Mouse (Mus musculus): ENCODE results near the gene Tbc1d10c. TPM values are rescaled to one million over a fixed set of nuclear protein-coding genes. Genes with fewer than 3 reads are reported as not detected.
A peak's percentile ranks its signal among the peaks of the same experiment; 100 is the strongest.

The Tbc1d10c gene
- polyA plus RNA-seq, 1 experiment from 2014 or later = 0.43 TPM

- Histone ChIP-seq H3K9ac (ENCODE audit: low read length) (peak overlapping the region; percentile 67), H3K9me3 (ENCODE audit: control insufficient read depth, low read length) (no peaks in the 10 kb centered on the region), H3K4me1 (replicated peaks; ENCODE audit: control insufficient read depth, insufficient read depth, low read length) (peaks cover 6% of the 10 kb centered on the region), H3K36me3 (ENCODE audit: control insufficient read depth, insufficient read depth, low read length) (no peaks in the 10 kb centered on the region; the same call in 1 of the 2 replicates), H3K27me3 (ENCODE audit: control insufficient read depth, insufficient read depth, low read length) (no peaks in the 10 kb centered on the region), H3K27ac (ENCODE audit: low read depth, low read length) (peak overlapping the region; percentile 53; the same call in 1 of the 2 replicates), H3K4me2 (ENCODE audit: low read depth, low read length, severe bottlenecking) (peak overlapping the region; percentile 87), H3K4me3 (ENCODE audit: low read depth, low read length) (peak overlapping the region; percentile 69)
- ATAC-seq (replicated peaks; ENCODE audit: low FRiP score) = peak; percentile 29; the same call in 1 of the 2 replicates
- WGBS = 29% methylated on average over 4 of the region's 4 CpGs
- DNase-seq (ENCODE audit: low spot score) = no peak
Observed at GRCm38 (mm10) chr19:4163543-4163887, 27.6 kb downstream of the Tbc1d10c start.

DNA sequence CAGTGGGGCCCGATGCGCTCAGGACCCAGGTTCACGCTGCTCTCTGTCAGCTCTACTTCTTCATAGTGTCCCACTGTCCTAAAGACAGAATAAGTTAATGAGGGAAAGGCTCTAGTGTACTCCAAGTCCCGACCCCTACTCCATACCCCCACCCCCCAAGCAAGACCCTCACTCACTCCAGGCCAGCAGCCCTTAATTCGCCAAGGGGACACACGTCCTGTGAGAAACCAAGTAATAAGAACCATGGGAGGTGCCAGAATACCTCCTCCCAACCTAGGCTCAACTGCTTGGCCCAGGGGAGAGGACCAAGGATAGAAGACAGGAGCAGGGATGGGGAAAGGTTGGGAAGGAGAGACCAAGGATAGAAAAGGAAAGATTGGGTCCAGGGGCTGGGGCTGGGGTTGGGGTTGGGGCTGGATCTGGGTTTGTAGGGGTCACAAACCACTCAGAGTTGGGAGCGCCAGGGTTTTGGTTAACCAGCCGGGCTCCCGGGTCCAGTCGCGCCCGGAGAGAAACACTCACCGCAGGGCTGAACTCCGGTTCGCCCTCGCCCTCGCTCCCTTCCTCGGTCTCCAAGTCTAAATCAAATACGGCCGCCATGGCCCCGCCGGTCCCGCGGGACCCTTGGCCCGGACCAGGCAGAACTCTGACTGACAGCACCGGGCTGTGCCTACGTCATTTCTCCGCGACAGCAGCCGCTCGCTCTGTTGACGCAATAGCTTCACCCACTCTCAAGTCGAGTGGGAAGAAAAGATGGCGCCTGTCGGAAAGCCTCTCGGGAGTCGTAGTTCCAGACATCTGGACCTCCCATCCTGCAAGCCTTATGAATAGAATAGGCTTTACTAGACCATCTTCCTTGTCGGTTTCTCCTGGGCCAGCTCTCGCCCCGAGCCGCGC lies 28.2 kb downstream of the Tbc1d10c start, which contains the start of gene Rps6kb2:
Gene Rps6kb2 (minus strand): TSS at position 709 of the 897 bp plus-strand sequence.
- 7% methylated on average over 42 of the region's 42 CpGs for WGBS
- Histone ChIP-seq H3K9me3 (ENCODE audit: control insufficient read depth, low read length) (no peaks in the 10 kb centered on the region), H3K4me1 (replicated peaks; ENCODE audit: control insufficient read depth, insufficient read depth, low read length) (peaks cover 6% of the 10 kb centered on the region), H3K27me3 (ENCODE audit: control insufficient read depth, insufficient read depth, low read length) (no peaks in the 10 kb centered on the region), H3K4me2 (ENCODE audit: low read depth, low read length, severe bottlenecking) (peak within 1 kb of the TSS; percentile 87), H3K4me3 (ENCODE audit: low read depth, low read length) (peak within 1 kb of the TSS; percentile 69), H3K27ac (ENCODE audit: low read depth, low read length) (peak within 1 kb of the TSS; percentile 53; the same call in 1 of the 2 replicates), H3K9ac (ENCODE audit: low read length) (peak within 1 kb of the TSS; percentile 67), H3K36me3 (ENCODE audit: control insufficient read depth, insufficient read depth, low read length) (peaks cover 2% of the 10 kb centered on the region; the same call in 1 of the 2 replicates)
- DNase-seq (ENCODE audit: low spot score) (peak; percentile 96), ATAC-seq (replicated peaks; ENCODE audit: low FRiP score) (peak; percentile 90)

DNA sequence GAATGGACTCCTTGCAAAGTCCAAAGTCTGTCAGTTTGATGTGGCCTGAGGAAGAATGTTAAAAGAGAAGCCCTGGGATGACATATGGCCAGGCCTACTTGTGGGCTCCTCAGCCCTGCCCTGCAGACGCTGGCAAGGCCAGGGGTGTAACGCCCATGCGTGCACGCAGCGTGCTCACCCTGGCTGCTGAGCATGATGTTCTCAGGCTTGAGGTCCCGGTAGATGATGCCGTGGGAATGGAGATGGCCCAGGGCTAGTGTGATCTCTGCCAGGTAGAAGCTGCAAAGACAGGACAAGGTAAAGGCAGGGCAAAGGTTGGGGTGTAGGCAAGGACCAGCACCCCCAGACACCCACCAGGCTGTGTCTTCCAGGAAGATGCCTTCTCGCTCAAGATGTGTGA lies 32.0 kb downstream of the Tbc1d10c start:
- 97% methylated on average over 8 of the region's 8 CpGs for WGBS
- peaks cover 10% of the 10 kb centered on the region for H3K4me1 ChIP-seq (replicated peaks; ENCODE audit: control insufficient read depth, insufficient read depth, low read length)
- ATAC-seq (replicated peaks; ENCODE audit: low FRiP score) (no peak), DNase-seq (ENCODE audit: low spot score) (no peak)
- H3K27ac ChIP-seq (ENCODE audit: low read depth, low read length) = no peak overlapping the region
- H3K4me3 ChIP-seq (ENCODE audit: low read depth, low read length) = no peak overlapping the region
- H3K27me3 ChIP-seq (ENCODE audit: control insufficient read depth, insufficient read depth, low read length) = no peaks in the 10 kb centered on the region
- no peaks in the 10 kb centered on the region for H3K9me3 ChIP-seq (ENCODE audit: control insufficient read depth, low read length)
- H3K4me2 ChIP-seq (ENCODE audit: low read depth, low read length, severe bottlenecking) = no peak overlapping the region
- H3K36me3 ChIP-seq (ENCODE audit: control insufficient read depth, insufficient read depth, low read length) = peaks cover 2% of the 10 kb centered on the region; the same call in 1 of the 2 replicates
- no peak overlapping the region for H3K9ac ChIP-seq (ENCODE audit: low read length)

GRCm38 (mm10) chr19:4156771-4157170 lies 34.3 kb downstream of the Tbc1d10c start:
- Histone ChIP-seq H3K4me1 (replicated peaks; ENCODE audit: control insufficient read depth, insufficient read depth, low read length) (0 out of 2 replicates have a peak, but pooled peaks cover 4% of the 10 kb centered on the region), H3K9ac (ENCODE audit: low read length) (no peak overlapping the region), H3K4me2 (ENCODE audit: low read depth, low read length, severe bottlenecking) (no peak overlapping the region), H3K9me3 (ENCODE audit: control insufficient read depth, low read length) (no peaks in the 10 kb centered on the region), H3K4me3 (ENCODE audit: low read depth, low read length) (no peak overlapping the region), H3K27ac (ENCODE audit: low read depth, low read length) (no peak overlapping the region), H3K36me3 (ENCODE audit: control insufficient read depth, insufficient read depth, low read length) (peaks cover 2% of the 10 kb centered on the region; the same call in 1 of the 2 replicates), H3K27me3 (ENCODE audit: control insufficient read depth, insufficient read depth, low read length) (no peaks in the 10 kb centered on the region)
- DNase-seq (ENCODE audit: low spot score) (no peak), ATAC-seq (replicated peaks; ENCODE audit: low FRiP score) (no peak)
- WGBS = 89% methylated on average over 12 of the region's 12 CpGs

- H3K36me3 ChIP-seq (ENCODE audit: control insufficient read depth, insufficient read depth, low read length) = peaks cover 2% of the 10 kb centered on the region; the same call in 1 of the 2 replicates
- H3K4me1 ChIP-seq (replicated peaks; ENCODE audit: control insufficient read depth, insufficient read depth, low read length) = 0 out of 2 replicates have a peak, but pooled peaks cover 4% of the 10 kb centered on the region
- no peak for DNase-seq (ENCODE audit: low spot score)
- no peak overlapping the region for H3K4me3 ChIP-seq (ENCODE audit: low read depth, low read length)
- H3K4me2 ChIP-seq (ENCODE audit: low read depth, low read length, severe bottlenecking) = no peak overlapping the region
- no peaks in the 10 kb centered on the region for H3K9me3 ChIP-seq (ENCODE audit: control insufficient read depth, low read length)
- WGBS = 72% methylated on average over 20 of the region's 20 CpGs
- H3K27me3 ChIP-seq (ENCODE audit: control insufficient read depth, insufficient read depth, low read length) = no peaks in the 10 kb centered on the region
- no peak overlapping the region for H3K27ac ChIP-seq (ENCODE audit: low read depth, low read length)
- no peak overlapping the region for H3K9ac ChIP-seq (ENCODE audit: low read length)
- ATAC-seq (replicated peaks; ENCODE audit: low FRiP score) = no peak
Observed at GRCm38 (mm10) chr19:4156073-4156579, 35.0 kb downstream of the Tbc1d10c start.

GRCm38 (mm10) chr19:4155223-4156072 lies 35.6 kb downstream of the Tbc1d10c start:
- Histone ChIP-seq H3K4me3 (ENCODE audit: low read depth, low read length) (no peak overlapping the region), H3K27ac (ENCODE audit: low read depth, low read length) (no peak overlapping the region), H3K27me3 (ENCODE audit: control insufficient read depth, insufficient read depth, low read length) (no peaks in the 10 kb centered on the region), H3K4me1 (replicated peaks; ENCODE audit: control insufficient read depth, insufficient read depth, low read length) (0 out of 2 replicates have a peak, but pooled peaks cover 4% of the 10 kb centered on the region), H3K4me2 (ENCODE audit: low read depth, low read length, severe bottlenecking) (no peak overlapping the region), H3K36me3 (ENCODE audit: control insufficient read depth, insufficient read depth, low read length) (peaks cover 2% of the 10 kb centered on the region; the same call in 1 of the 2 replicates), H3K9me3 (ENCODE audit: control insufficient read depth, low read length) (no peaks in the 10 kb centered on the region), H3K9ac (ENCODE audit: low read length) (no peak overlapping the region)
- DNase-seq (ENCODE audit: low spot score) (no peak), ATAC-seq (replicated peaks; ENCODE audit: low FRiP score) (no peak)
- 74% methylated on average over 6 of the region's 6 CpGs for WGBS

DNA sequence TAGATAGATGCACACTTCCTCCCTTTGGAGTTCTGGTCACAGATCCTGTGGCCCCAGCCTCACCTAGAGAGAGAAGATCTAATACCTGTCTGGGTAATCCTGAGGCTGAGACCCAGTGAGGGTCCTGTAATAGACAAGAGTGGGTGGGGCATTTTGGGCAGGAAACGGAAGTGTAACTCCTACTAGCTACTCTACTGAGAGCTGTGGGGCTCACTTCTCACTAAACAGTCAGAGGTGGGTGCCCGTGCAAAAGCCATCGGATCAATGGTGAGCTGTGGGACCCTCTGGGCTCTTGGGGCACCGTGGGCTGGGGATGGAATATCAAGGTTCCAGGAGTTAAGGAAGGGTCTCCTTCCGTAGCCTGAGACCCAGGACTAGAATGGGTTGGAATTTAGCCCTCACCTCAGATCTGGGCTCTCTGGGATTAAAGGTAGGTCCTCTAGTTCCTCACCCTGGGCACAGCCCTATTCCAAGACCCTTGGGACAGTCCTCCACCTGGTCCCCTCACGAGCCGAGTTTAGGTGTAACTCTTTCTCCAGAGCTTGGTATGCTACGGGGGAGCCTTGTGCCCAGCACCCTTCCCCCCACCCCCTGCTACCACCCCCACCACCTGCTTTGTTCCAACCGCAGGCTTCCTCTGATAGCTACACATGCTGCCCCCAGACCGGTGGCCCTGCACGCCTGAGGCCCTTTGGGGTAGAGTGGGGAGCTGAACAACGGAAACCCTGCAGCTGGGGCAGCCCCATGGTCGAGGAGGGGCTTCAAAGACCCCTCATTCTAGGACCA lies 36.5 kb downstream of the Tbc1d10c start:
- H3K27ac ChIP-seq (ENCODE audit: low read depth, low read length) = no peak overlapping the region
- no peak overlapping the region for H3K4me2 ChIP-seq (ENCODE audit: low read depth, low read length, severe bottlenecking)
- DNase-seq (ENCODE audit: low spot score) (no peak), ATAC-seq (replicated peaks; ENCODE audit: low FRiP score) (no peak)
- no peaks in the 10 kb centered on the region for H3K27me3 ChIP-seq (ENCODE audit: control insufficient read depth, insufficient read depth, low read length)
- H3K9ac ChIP-seq (ENCODE audit: low read length) = no peak overlapping the region
- 0 out of 2 replicates have a peak, but pooled peaks cover 4% of the 10 kb centered on the region for H3K4me1 ChIP-seq (replicated peaks; ENCODE audit: control insufficient read depth, insufficient read depth, low read length)
- H3K9me3 ChIP-seq (ENCODE audit: control insufficient read depth, low read length) = no peaks in the 10 kb centered on the region
- WGBS = 81% methylated on average over 13 of the region's 13 CpGs
- peaks cover 2% of the 10 kb centered on the region; the same call in 1 of the 2 replicates for H3K36me3 ChIP-seq (ENCODE audit: control insufficient read depth, insufficient read depth, low read length)
- H3K4me3 ChIP-seq (ENCODE audit: low read depth, low read length) = no peak overlapping the region
